Mouse (Mus musculus) liver, embryonic 14.5 days (tissue): ENCODE measurements around the gene Nepro. TPM values are rescaled to one million over a fixed set of nuclear protein-coding genes. Genes with fewer than 3 reads are reported as not detected.

Experiments used
- ATAC-seq: fragments of 200-750 bp; cut with Nextera tagmentation; 2 replicates; pipeline ENCODE4 v1.8.0; 2017; ENCODE audit warnings: moderate number of reproducible peaks, mild to moderate bottlenecking, moderate library complexity; ENCODE audit not compliant: insufficient read depth
- DNase-seq, 3 experiments: peaks; one replicate each; pipeline ENCODE4 v3.0.0-alpha.2; 2012 to 2013; ENCODE audit warnings: low read depth in 3 of 3, low spot score in 3 of 3
- H3K27ac ChIP-seq: fragments of 300-500 bp; sonication (generic); 2 replicates; pipeline ENCODE4 v1.5.1; 2014; ENCODE audit warnings: moderate library complexity, mild to moderate bottlenecking, control low read depth, inconsistent platforms
- H3K27me3 ChIP-seq: fragments of 300-500 bp; sonication (generic); 2 replicates; pipeline ENCODE4 v1.6.1; 2014; ENCODE audit warnings: mild to moderate bottlenecking, low read length, moderate library complexity; ENCODE audit not compliant: control insufficient read depth, insufficient read depth
- H3K36me3 ChIP-seq: fragments of 300-500 bp; sonication (generic); replicated peaks from 2 replicates; pipeline ENCODE4 v1.6.1; 2014; ENCODE audit warnings: low read depth; ENCODE audit not compliant: control insufficient read depth, insufficient read depth
- H3K4me1 ChIP-seq, 2 experiments: fragments of 200-500 bp in 1 of 2; fragments of 300-500 bp in 1 of 2; sonication (generic) in 1 of 2; replicated peaks; 2 replicates each; pipeline ENCODE4 v1.6.1; 2012 to 2014; ENCODE audit warnings: antibody characterized with exemption in 1 of 2, inconsistent platforms in 1 of 2, low read length in 1 of 2; ENCODE audit not compliant: control insufficient read depth in 2 of 2, insufficient read depth in 2 of 2
- H3K4me2 ChIP-seq: fragments of 300-500 bp; sonication (generic); 2 replicates; pipeline ENCODE4 v1.6.1; 2014; ENCODE audit warnings: low read depth, mild to moderate bottlenecking, control low read depth, moderate library complexity
- H3K4me3 ChIP-seq, 2 experiments: fragments of 200-500 bp in 1 of 2; fragments of 300-500 bp in 1 of 2; sonication (generic) in 1 of 2; 2 replicates each; pipeline ENCODE4 v1.5.1; 2012 to 2014; ENCODE audit warnings: low read depth in 2 of 2, low read length in 2 of 2, mild to moderate bottlenecking in 2 of 2, control low read depth in 1 of 2, inconsistent platforms in 1 of 2, moderate library complexity in 1 of 2; ENCODE audit not compliant: insufficient read depth in 1 of 2
- H3K9ac ChIP-seq: fragments of 300-500 bp; sonication (generic); replicated peaks from 2 replicates; pipeline ENCODE4 v1.6.1; 2014; ENCODE audit warnings: mild to moderate bottlenecking, control low read depth, moderate library complexity
- H3K9me3 ChIP-seq: fragments of 300-500 bp; sonication (generic); 2 replicates; pipeline ENCODE4 v1.6.1; 2016; ENCODE audit warnings: low read length, mixed read lengths; ENCODE audit not compliant: control insufficient read depth
- CTCF ChIP-seq: IDR thresholded peaks from 2 replicates; pipeline ENCODE4 v1.5.1; 2016; ENCODE audit warnings: antibody characterized with exemption, low read depth, control low read depth
- EP300 ChIP-seq: IDR thresholded peaks from 2 replicates; pipeline ENCODE4 v1.6.1; 2016; ENCODE audit warnings: antibody characterized with exemption, low read depth
- WGBS: fragments of 180-500 bp; shearing (Covaris S2); extraction: QIAGEN DNeasy Blood & Tissue Kit; methylation state at CpG from one replicate; pipeline ENCODE4 v1.1.7; 2014; ENCODE audit not compliant: insufficient replicate concordance; 5-methylcytosine and 5-hydroxymethylcytosine counted together
- polyA plus RNA-seq, 2 experiments: library from polyadenylated mRNA; depleted of rRNA in 1 of 2; stranded (reverse) in 1 of 2; unstranded in 1 of 2; fragments of >200 nt; fragmentation: Nextera tagmentation in 1 of 2; extraction: Ambion mirVana in 1 of 2; gene quantifications; 2 replicates each; pipeline versions ENCODE4 v1.2.1 to v1.2.3; 2012 to 2014

Nepro gene
- polyA plus RNA-seq, 2 experiments = 2.4 to 3.9 TPM

DNA sequence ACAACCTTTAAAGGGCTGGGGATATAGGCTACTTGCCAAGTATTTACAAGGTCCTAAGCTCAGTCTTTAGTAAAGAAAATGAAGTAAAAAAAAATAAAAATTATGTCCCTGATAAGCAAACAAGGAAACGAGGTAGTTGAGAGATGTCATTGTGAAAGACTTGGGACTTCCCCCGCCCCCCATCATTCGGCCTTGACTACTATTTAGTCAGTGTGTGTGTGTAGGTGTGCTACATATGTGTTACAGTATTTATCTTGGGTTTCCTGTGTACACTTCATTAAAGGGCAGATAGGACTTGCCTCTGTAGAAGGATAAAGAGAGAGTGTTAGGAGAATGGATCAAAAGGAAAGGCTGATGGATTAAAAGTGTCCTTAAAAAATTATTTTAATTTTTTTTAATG, 10.0 kb downstream of the Nepro start:
- Histone ChIP-seq H3K4me3 (no peak overlapping the region), H3K27me3 (no peaks in the 10 kb centered on the region), H3K9me3 (no peaks in the 10 kb centered on the region), H3K36me3 (peaks cover 57% of the 10 kb centered on the region), H3K4me1 (no peaks in the 10 kb centered on the region), H3K27ac (no peak overlapping the region), H3K4me2 (no peak overlapping the region), H3K9ac (no peak overlapping the region)
- no peak for DNase-seq
- TF ChIP-seq CTCF = no peak
- TF ChIP-seq EP300 = no peak
- no peak for ATAC-seq
- 61% methylated on average over 3 of the region's 3 CpGs for whole genome bisulfite sequencing

DNA sequence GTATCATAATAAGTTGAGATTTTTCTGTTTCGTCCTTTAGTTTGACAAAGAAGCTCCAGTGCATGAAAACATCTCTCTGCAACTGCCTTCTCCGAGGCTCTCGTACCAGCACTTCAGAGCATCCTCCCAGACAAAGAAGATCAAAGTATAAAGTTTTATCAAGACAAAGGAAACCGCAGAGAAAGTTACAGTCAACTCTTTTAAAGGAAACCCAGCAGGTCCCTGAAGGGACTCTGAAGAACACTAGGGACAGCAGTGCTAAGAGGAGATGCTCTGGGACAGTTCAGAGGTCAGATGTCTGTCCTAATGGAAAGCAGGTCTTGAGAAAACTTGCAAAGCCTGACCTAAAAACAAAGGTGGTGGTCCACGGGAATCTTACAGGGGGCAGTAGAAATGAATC, 11.6 kb downstream of the Nepro start:
- no peak overlapping the region for H3K4me3 ChIP-seq
- no peak overlapping the region for H3K27ac ChIP-seq
- no peaks in the 10 kb centered on the region for H3K4me1 ChIP-seq
- H3K36me3 ChIP-seq = peaks cover 49% of the 10 kb centered on the region
- WGBS = 78% methylated on average over 5 of the region's 5 CpGs
- H3K4me2 ChIP-seq = no peak overlapping the region
- ATAC-seq (no peak), DNase-seq (no peak)
- H3K9me3 ChIP-seq = no peaks in the 10 kb centered on the region
- TF ChIP-seq EP300 = no peak
- no peak for TF ChIP-seq CTCF
- H3K27me3 ChIP-seq = no peaks in the 10 kb centered on the region
- H3K9ac ChIP-seq = no peak overlapping the region

GRCm38 (mm10) chr16:44736118-44736517, 12.0 kb downstream of the Nepro start:
- no peak overlapping the region for H3K9ac ChIP-seq
- ATAC-seq (no peak), DNase-seq (no peak)
- 83% methylated on average over 4 of the region's 4 CpGs for WGBS
- no peaks in the 10 kb centered on the region for H3K9me3 ChIP-seq
- H3K27ac ChIP-seq = no peak overlapping the region
- H3K4me3 ChIP-seq = no peak overlapping the region
- no peaks in the 10 kb centered on the region for H3K4me1 ChIP-seq
- H3K4me2 ChIP-seq = no peak overlapping the region
- no peaks in the 10 kb centered on the region for H3K27me3 ChIP-seq
- peaks cover 45% of the 10 kb centered on the region for H3K36me3 ChIP-seq
- TF ChIP-seq CTCF (no peak), EP300 (0 out of 2 replicates have a peak, but pooled peaks have one; percentile 7)

DNA sequence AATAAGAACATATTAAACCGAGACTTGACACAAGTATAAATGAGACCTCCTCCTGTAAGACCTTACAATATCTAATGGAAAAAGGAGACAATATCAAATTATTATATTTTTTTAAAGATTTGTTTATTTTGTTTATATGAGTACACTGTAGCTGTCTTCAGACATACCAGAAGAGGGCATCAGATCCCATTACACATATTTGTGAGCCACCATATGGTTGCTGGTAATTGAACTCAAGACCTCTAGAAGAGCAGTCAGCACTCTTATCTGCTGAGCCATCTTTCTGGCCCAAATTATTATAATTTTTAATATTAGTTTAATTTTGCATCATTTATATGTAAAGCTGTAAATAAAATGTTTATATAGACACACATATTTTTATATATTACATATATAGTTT, 18.7 kb downstream of the Nepro start:
- Histone ChIP-seq H3K36me3 (peaks cover 16% of the 10 kb centered on the region), H3K27me3 (no peaks in the 10 kb centered on the region), H3K9me3 (no peaks in the 10 kb centered on the region), H3K9ac (no peak overlapping the region), H3K4me1 (peaks cover 8 to 10% of the 10 kb centered on the region in 2 experiments), H3K27ac (no peak overlapping the region), H3K4me2 (no peak overlapping the region), H3K4me3 (no peak overlapping the region)
- DNase-seq (no peak), ATAC-seq (no peak)
- 79% methylated on average over 1 of the region's 1 CpGs for WGBS
- no peak for TF ChIP-seq EP300
- no peak for TF ChIP-seq CTCF

GRCm38 (mm10) chr16:44745471-44745865, 21.4 kb downstream of the Nepro start:
- DNase-seq = no peak
- Histone ChIP-seq H3K36me3 (peaks cover 8% of the 10 kb centered on the region; the same call in 1 of the 2 replicates), H3K27me3 (no peaks in the 10 kb centered on the region), H3K4me2 (peak overlapping the region; percentile 91), H3K4me3 (peak overlapping the region; percentile 78 to 91), H3K9me3 (no peaks in the 10 kb centered on the region), H3K9ac (peak overlapping the region; percentile 71), H3K4me1 (peaks cover 8 to 12% of the 10 kb centered on the region in 2 experiments), H3K27ac (peak overlapping the region; percentile 67)
- peak; percentile 29 for ATAC-seq
- 7% methylated on average over 14 of the region's 14 CpGs for WGBS
- TF ChIP-seq CTCF = no peak
- TF ChIP-seq EP300 = no peak
